Mouse (Mus musculus): ENCODE results near the gene Rhox4a. TPM values are rescaled to one million over a fixed set of nuclear protein-coding genes. Genes with fewer than 3 reads are reported as not detected.

Rhox4a gene
- 0.28 TPM for polyA plus RNA-seq (2017; shearing (Covaris generic))

GRCm38 (mm10) chrX:37265038-37265437 lies at the start of gene Rhox4a:
Rhox4a (plus strand) TSS chrX:37265338.

DNA sequence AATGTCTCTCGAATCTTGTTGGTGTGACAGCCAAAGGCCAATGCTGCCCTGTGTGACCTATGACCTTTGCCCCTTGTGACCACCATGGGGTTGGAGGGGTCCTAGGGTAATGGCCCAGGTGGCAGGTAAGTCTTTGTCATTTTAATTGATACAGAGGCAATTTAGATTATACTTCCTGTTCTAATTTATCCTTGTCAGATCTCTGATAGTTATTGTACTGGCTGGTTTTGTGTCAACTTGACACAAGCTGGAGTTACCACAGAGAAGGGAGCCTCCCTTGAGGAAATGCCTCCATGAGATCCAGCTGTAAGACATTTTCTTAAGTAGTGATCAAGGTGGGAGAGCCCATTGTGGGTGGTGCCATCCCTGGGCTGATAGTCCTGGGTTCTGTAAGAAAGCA lies 43.0 kb upstream of the Rhox4a start, which contains the start of gene Rhox1:
Gene Rhox1, minus strand, starts transcription at position 101 of the 400 bp plus-strand sequence.

DNA sequence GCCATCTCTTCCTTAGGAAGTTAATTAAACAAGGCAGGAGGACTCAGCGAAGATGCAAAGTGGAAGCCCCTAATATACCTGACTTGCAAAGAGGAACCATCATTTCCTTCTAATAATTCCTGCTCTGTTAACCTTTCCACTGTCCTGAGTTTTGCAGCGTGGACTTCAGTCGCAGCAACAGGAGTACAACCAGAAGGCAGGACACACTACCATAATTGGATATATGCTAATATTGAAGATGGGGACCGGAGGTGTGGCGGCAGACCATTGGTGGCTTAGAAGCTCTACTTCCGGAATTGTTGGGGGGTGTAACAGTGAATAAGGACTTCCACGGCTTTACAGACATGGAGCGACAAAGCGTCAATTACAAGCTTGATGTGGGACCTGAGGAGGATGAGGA lies 20.5 kb upstream of the Rhox4a start, which contains the start of gene Rhox2a:
Gene Rhox2a, plus strand, starts transcription at position 301 of the 400 bp plus-strand sequence.

GRCm38 (mm10) chrX:37249619-37250018 lies 15.5 kb upstream of the Rhox4a start, which contains the start of gene Rhox3a:
Rhox3a (plus strand) TSS chrX:37249919.

Other genes with a start within 250 kb of the Rhox4a start
- gene Sowahd, start 216.5 kb upstream of the Rhox4a start, polyA plus RNA-seq (2017; shearing (Covaris generic)), result not detected
- 452 TPM for gene Rpl39, start 179.9 kb upstream of the Rhox4a start, polyA plus RNA-seq (2017; shearing (Covaris generic))
- 24.7 TPM for gene Upf3b, start 155.0 kb upstream of the Rhox4a start, polyA plus RNA-seq (2017; shearing (Covaris generic))
- gene Nkap, start 138.5 kb upstream of the Rhox4a start, polyA plus RNA-seq (2017; shearing (Covaris generic)), result 28.6 TPM
- gene Akap14, start 96.5 kb upstream of the Rhox4a start, polyA plus RNA-seq (2017; shearing (Covaris generic)), result 0.22 TPM
- gene Ndufa1, start 74.2 kb upstream of the Rhox4a start, polyA plus RNA-seq (2017; shearing (Covaris generic)), result 231 TPM
- gene Rnf113a1, start 74.1 kb upstream of the Rhox4a start, polyA plus RNA-seq (2017; shearing (Covaris generic)), result 13.8 TPM
- gene Gm9, start 54.3 kb upstream of the Rhox4a start, polyA plus RNA-seq (2017; shearing (Covaris generic)), result not detected
- gene Rhox1, start 43.1 kb upstream of the Rhox4a start, polyA plus RNA-seq (2017; shearing (Covaris generic)), result not detected
- gene Rhox2a, start 20.4 kb upstream of the Rhox4a start, polyA plus RNA-seq (2017; shearing (Covaris generic)), result not detected
- not detected for gene Rhox3a, start 15.4 kb upstream of the Rhox4a start, polyA plus RNA-seq (2017; shearing (Covaris generic))
- gene Rhox3a2, start 114.7 kb downstream of the Rhox4a start, polyA plus RNA-seq (2017; shearing (Covaris generic)), result not detected
- gene Rhox4a2, start 125.5 kb downstream of the Rhox4a start, polyA plus RNA-seq (2017; shearing (Covaris generic)), result not detected
- gene Rhox2b, start 146.7 kb downstream of the Rhox4a start, polyA plus RNA-seq (2017; shearing (Covaris generic)), result not detected
- 0.20 TPM for gene Rhox4b, start 167.2 kb downstream of the Rhox4a start, polyA plus RNA-seq (2017; shearing (Covaris generic))
- not detected for gene Rhox2c, start 188.3 kb downstream of the Rhox4a start, polyA plus RNA-seq (2017; shearing (Covaris generic))
- gene Rhox3c, start 193.2 kb downstream of the Rhox4a start, polyA plus RNA-seq (2017; shearing (Covaris generic)), result not detected
- gene Rhox4c, start 215.0 kb downstream of the Rhox4a start, polyA plus RNA-seq (2017; shearing (Covaris generic)), result not detected
- not detected for gene Rhox2d, start 228.1 kb downstream of the Rhox4a start, polyA plus RNA-seq (2017; shearing (Covaris generic))
- not detected for gene Rhox4d, start 249.0 kb downstream of the Rhox4a start, polyA plus RNA-seq (2017; shearing (Covaris generic))

Data from inflammation-experienced regulatory T-cells, adult 16 weeks (primary cell).